Mouse (Mus musculus) megakaryocyte, embryonic 14.5 days (primary cell): ENCODE data around the gene St13. TPM values are rescaled to one million over a fixed set of nuclear protein-coding genes. Genes with fewer than 3 reads are reported as not detected.
"Not testable (repeated sequence)": the region's sequence is repeated elsewhere in the genome, so short reads cannot be mapped to it uniquely, and the experiment has no call there.

ENCODE experiments used
- H3K27me3 ChIP-seq: replicated peaks from 2 replicates; pipeline ENCODE3; 2012; ENCODE audit warnings: inconsistent platforms
- H3K36me3 ChIP-seq: replicated peaks from 2 replicates; pipeline ENCODE3; 2012; ENCODE audit warnings: low read length, inconsistent platforms, mixed read lengths
- H3K4me1 ChIP-seq: 2 replicates; pipeline ENCODE4 v1.6.1; 2012; ENCODE audit warnings: inconsistent platforms
- H3K4me3 ChIP-seq: replicated peaks from 2 replicates; pipeline ENCODE3; 2012; ENCODE audit warnings: moderate library complexity, mild to moderate bottlenecking, inconsistent platforms
- H3K9me3 ChIP-seq: 2 replicates; pipeline ENCODE4 v1.6.1; 2012; ENCODE audit warnings: inconsistent platforms
- FLI1 ChIP-seq: IDR thresholded peaks from 2 replicates; pipeline ENCODE4 v1.6.1; 2012; ENCODE audit warnings: low read length, inconsistent platforms, mixed read lengths
- GATA1 ChIP-seq: IDR thresholded peaks from 3 replicates; pipeline ENCODE4 v1.6.1; 2012; ENCODE audit warnings: mixed read lengths, low read length, inconsistent platforms, borderline replicate concordance
- polyA plus RNA-seq: library from polyadenylated mRNA; stranded (reverse); fragments of >175 nt; gene quantifications from 2 replicates; pipeline ENCODE4 v1.2.3, GENCODE M21; 2012; ENCODE audit warnings: low replicate concordance; ENCODE audit not compliant: insufficient read depth

Gene St13
- polyA plus RNA-seq: 33.7 and 151 TPM in 2 replicates

- no peaks in the 10 kb centered on the region for H3K27me3 ChIP-seq
- no peak for TF ChIP-seq GATA1
- TF ChIP-seq FLI1: no peak
- peaks cover 7% of the 10 kb centered on the region for H3K36me3 ChIP-seq
- peaks cover 46% of the 10 kb centered on the region for H3K4me1 ChIP-seq
- H3K9me3 ChIP-seq: no peaks in the 10 kb centered on the region
- peak within 1 kb of the TSS; percentile 97 for H3K4me3 ChIP-seq
These were observed at the start of gene St13, which contains the start of gene Xpnpep3 for GRCm38 (mm10) chr15:81399638-81400315. Gene St13, minus strand, starts transcription at chr15:81400077. Gene Xpnpep3, plus strand, starts transcription at chr15:81400138.

- Histone ChIP-seq H3K27me3 (no peaks in the 10 kb centered on the region), H3K36me3 (peaks cover 81% of the 10 kb centered on the region), H3K9me3 (no peaks in the 10 kb centered on the region), H3K4me3 (no peak overlapping the region), H3K4me1 (peaks cover 5% of the 10 kb centered on the region; the same call in 1 of the 2 replicates)
- TF ChIP-seq GATA1: no peak
- TF ChIP-seq FLI1: no peak
These were observed 48.6 kb upstream of the St13 start for GRCm38 (mm10) chr15:81448463-81448862.

- H3K4me1 ChIP-seq: no peaks in the 10 kb centered on the region
- no peaks in the 10 kb centered on the region for H3K27me3 ChIP-seq
- TF ChIP-seq FLI1: no peak
- no peak for TF ChIP-seq GATA1
- no peaks in the 10 kb centered on the region for H3K9me3 ChIP-seq
- H3K4me3 ChIP-seq: no peak overlapping the region
- peaks cover 70% of the 10 kb centered on the region for H3K36me3 ChIP-seq
These were observed 39.4 kb upstream of the St13 start for GRCm38 (mm10) chr15:81439236-81439635.

- Histone ChIP-seq H3K9me3 (no peaks in the 10 kb centered on the region), H3K4me3 (no peak overlapping the region), H3K4me1 (no peaks in the 10 kb centered on the region), H3K27me3 (no peaks in the 10 kb centered on the region), H3K36me3 (peaks cover 65% of the 10 kb centered on the region)
- no peak for TF ChIP-seq FLI1
- no peak for TF ChIP-seq GATA1
These were observed 38.5 kb upstream of the St13 start for GRCm38 (mm10) chr15:81438345-81438744.

GRCm38 (mm10) chr15:81431195-81431594 is 31.3 kb upstream of the St13 start:
- Histone ChIP-seq H3K4me1 (peaks cover 7% of the 10 kb centered on the region), H3K36me3 (peaks cover 68% of the 10 kb centered on the region), H3K4me3 (no peak overlapping the region), H3K9me3 (no peaks in the 10 kb centered on the region), H3K27me3 (no peaks in the 10 kb centered on the region)
- TF ChIP-seq GATA1 (no peak), FLI1 (no peak)

GRCm38 (mm10) chr15:81427947-81428346 is 28.1 kb upstream of the St13 start:
- H3K27me3 ChIP-seq: no peaks in the 10 kb centered on the region
- no peak for TF ChIP-seq FLI1
- H3K36me3 ChIP-seq: peaks cover 54% of the 10 kb centered on the region
- no peaks in the 10 kb centered on the region for H3K9me3 ChIP-seq
- H3K4me3 ChIP-seq: no peak overlapping the region
- H3K4me1 ChIP-seq: peaks cover 17% of the 10 kb centered on the region

GRCm38 (mm10) chr15:81425311-81425710 is 25.4 kb upstream of the St13 start:
- no peak overlapping the region for H3K4me3 ChIP-seq
- no peaks in the 10 kb centered on the region for H3K27me3 ChIP-seq
- H3K9me3 ChIP-seq: no peaks in the 10 kb centered on the region
- TF ChIP-seq FLI1: no peak
- TF ChIP-seq GATA1: no peak
- H3K4me1 ChIP-seq: peaks cover 15% of the 10 kb centered on the region
- H3K36me3 ChIP-seq: peaks cover 33% of the 10 kb centered on the region

GRCm38 (mm10) chr15:81422156-81422681 is 22.3 kb upstream of the St13 start:
- H3K4me1 ChIP-seq: peaks cover 20% of the 10 kb centered on the region
- no peak overlapping the region for H3K4me3 ChIP-seq
- H3K27me3 ChIP-seq: no peaks in the 10 kb centered on the region
- no peaks in the 10 kb centered on the region for H3K9me3 ChIP-seq
- peaks cover 32% of the 10 kb centered on the region for H3K36me3 ChIP-seq
- TF ChIP-seq GATA1 (no peak), FLI1 (no peak)

GRCm38 (mm10) chr15:81421454-81421853 is 21.6 kb upstream of the St13 start:
- Histone ChIP-seq H3K4me3 (no peak overlapping the region), H3K9me3 (no peaks in the 10 kb centered on the region), H3K4me1 (peaks cover 24% of the 10 kb centered on the region), H3K27me3 (no peaks in the 10 kb centered on the region), H3K36me3 (peaks cover 37% of the 10 kb centered on the region)
- TF ChIP-seq GATA1: no peak
- TF ChIP-seq FLI1: no peak

- Histone ChIP-seq H3K27me3 (no peaks in the 10 kb centered on the region), H3K4me3 (no peak overlapping the region), H3K9me3 (no peaks in the 10 kb centered on the region), H3K36me3 (peaks cover 59% of the 10 kb centered on the region), H3K4me1 (peaks cover 14% of the 10 kb centered on the region)
- no peak for TF ChIP-seq GATA1
- no peak for TF ChIP-seq FLI1
These were observed 18.2 kb upstream of the St13 start for GRCm38 (mm10) chr15:81418065-81418464.

GRCm38 (mm10) chr15:81416763-81417310 is 17.0 kb upstream of the St13 start:
- H3K4me1 ChIP-seq: peaks cover 14% of the 10 kb centered on the region

More at GRCm38 (mm10) chr15:81416763-81417310, 17.0 kb upstream of the St13 start:
- H3K9me3 ChIP-seq, H3K27me3 ChIP-seq, H3K4me3 ChIP-seq: not testable (repeated sequence)
- H3K36me3 ChIP-seq: peaks cover 63% of the 10 kb centered on the region
